Mouse (Mus musculus): ENCODE data around the gene Necab3.
A peak's percentile ranks its signal among the peaks of the same experiment; 100 is the strongest.

Necab3 gene

GRCm38 (mm10) chr2:154558264-154559039 is at the start of gene Necab3:
Gene Necab3 (minus strand): TSS chr2:154558890.
- peak; percentile 55 to 67 for DNase-seq

- DNase-seq, result no peak
Measured at GRCm38 (mm10) chr2:154606965-154607364, 48.3 kb upstream of the Necab3 start.

- no peak for DNase-seq
Measured at GRCm38 (mm10) chr2:154604156-154604555, 45.5 kb upstream of the Necab3 start.

- DNase-seq, result peak; percentile 99
Measured at GRCm38 (mm10) chr2:154603638-154604153, 45.0 kb upstream of the Necab3 start, which contains the start of gene Pxmp4. Gene Pxmp4 (minus strand): TSS chr2:154603708.

GRCm38 (mm10) chr2:154603007-154603637 is 44.4 kb upstream of the Necab3 start:
- DNase-seq, result no peak

- no peak for DNase-seq
Measured at GRCm38 (mm10) chr2:154601324-154601723, 42.6 kb upstream of the Necab3 start.

- DNase-seq, result no peak
Measured at GRCm38 (mm10) chr2:154600586-154600985, 41.9 kb upstream of the Necab3 start.

GRCm38 (mm10) chr2:154597399-154597798 is 38.7 kb upstream of the Necab3 start:
- DNase-seq, result no peak

- no peak for DNase-seq
Measured at GRCm38 (mm10) chr2:154595775-154596174, 37.1 kb upstream of the Necab3 start.

GRCm38 (mm10) chr2:154593025-154593424 is 34.3 kb upstream of the Necab3 start:
- DNase-seq, result peak in 1 of 2 experiments; percentile 47

- DNase-seq, result no peak
Measured at GRCm38 (mm10) chr2:154591239-154591638, 32.5 kb upstream of the Necab3 start.

- no peak for DNase-seq
Measured at GRCm38 (mm10) chr2:154589051-154589450, 30.4 kb upstream of the Necab3 start.

GRCm38 (mm10) chr2:154586405-154586804 is 27.7 kb upstream of the Necab3 start:
- peak; percentile 74 for DNase-seq

GRCm38 (mm10) chr2:154584931-154585601 is 26.4 kb upstream of the Necab3 start:
- no peak for DNase-seq

GRCm38 (mm10) chr2:154583906-154584872 is 25.5 kb upstream of the Necab3 start:
- no peak for DNase-seq

- no peak for DNase-seq
Measured at GRCm38 (mm10) chr2:154581421-154581820, 22.7 kb upstream of the Necab3 start.

- no peak for DNase-seq
Measured at GRCm38 (mm10) chr2:154580586-154580985, 21.9 kb upstream of the Necab3 start.

GRCm38 (mm10) chr2:154577744-154578067 is 19.0 kb upstream of the Necab3 start:
- DNase-seq, result no peak

- no peak for DNase-seq
Measured at GRCm38 (mm10) chr2:154576876-154577743, 18.4 kb upstream of the Necab3 start.

- no peak for DNase-seq
Measured at GRCm38 (mm10) chr2:154574271-154574670, 15.6 kb upstream of the Necab3 start.

GRCm38 (mm10) chr2:154572996-154573395 is 14.3 kb upstream of the Necab3 start:
- no peak for DNase-seq
